Mouse (Mus musculus) heart, embryonic 11.5 days (tissue): Measurements from ENCODE around the gene Kif5c. TPM values are rescaled to one million over a fixed set of nuclear protein-coding genes. Genes with fewer than 3 reads are reported as not detected.

Experiments used
- ATAC-seq: fragments of 200-750 bp; cut with Nextera tagmentation; replicated peaks from 2 replicates; pipeline ENCODE4 v1.8.0; 2017; ENCODE audit warnings: moderate library complexity; ENCODE audit not compliant: insufficient number of reproducible peaks, low FRiP score, low TSS enrichment
- H3K27ac ChIP-seq: fragments of 300-500 bp; sonication (generic); 2 replicates; pipeline ENCODE4 v1.5.1; 2014; ENCODE audit warnings: mild to moderate bottlenecking, low read depth, low read length
- H3K27me3 ChIP-seq: fragments of 300-500 bp; sonication (generic); 2 replicates; pipeline ENCODE4 v1.6.1; 2014; ENCODE audit warnings: mild to moderate bottlenecking, low read length, mixed read lengths; ENCODE audit not compliant: control insufficient read depth, insufficient read depth
- H3K36me3 ChIP-seq: fragments of 300-500 bp; sonication (generic); 2 replicates; pipeline ENCODE4 v1.6.1; 2014; ENCODE audit warnings: mild to moderate bottlenecking, low read length, moderate library complexity, mixed read lengths; ENCODE audit not compliant: control insufficient read depth, insufficient read depth
- H3K4me1 ChIP-seq: fragments of 300-500 bp; sonication (generic); 2 replicates; pipeline ENCODE4 v1.6.1; 2014; ENCODE audit warnings: low read length; ENCODE audit not compliant: control insufficient read depth, insufficient read depth
- H3K4me2 ChIP-seq: fragments of 300-500 bp; sonication (generic); 2 replicates; pipeline ENCODE4 v1.6.1; 2014; ENCODE audit warnings: mild to moderate bottlenecking, moderate library complexity
- H3K4me3 ChIP-seq: fragments of 300-500 bp; sonication (generic); 2 replicates; pipeline ENCODE4 v1.5.1; 2014; ENCODE audit warnings: low read depth, low read length
- H3K9ac ChIP-seq: fragments of 300-500 bp; sonication (generic); 2 replicates; pipeline ENCODE4 v1.6.1; 2014; ENCODE audit warnings: mild to moderate bottlenecking, low read depth, low read length, moderate library complexity
- H3K9me3 ChIP-seq: fragments of 300-500 bp; sonication (generic); replicated peaks from 2 replicates; pipeline ENCODE4 v1.6.1; 2016; ENCODE audit warnings: low read length; ENCODE audit not compliant: control insufficient read depth
- WGBS: fragments of 180-500 bp; shearing (Covaris S2); extraction: QIAGEN DNeasy Blood & Tissue Kit; methylation state at CpG from one replicate; pipeline ENCODE4 v1.1.7; 2014; ENCODE audit not compliant: insufficient replicate concordance; 5-methylcytosine and 5-hydroxymethylcytosine counted together
- polyA plus RNA-seq: library from polyadenylated mRNA; unstranded; fragments of >200 nt; fragmentation: Nextera tagmentation; extraction: Ambion mirVana; gene quantifications from 2 replicates; pipeline ENCODE4 v1.2.1, GENCODE M21; 2014

Kif5c gene
- 1.2 and 1.3 TPM in 2 replicates for polyA plus RNA-seq

DNA sequence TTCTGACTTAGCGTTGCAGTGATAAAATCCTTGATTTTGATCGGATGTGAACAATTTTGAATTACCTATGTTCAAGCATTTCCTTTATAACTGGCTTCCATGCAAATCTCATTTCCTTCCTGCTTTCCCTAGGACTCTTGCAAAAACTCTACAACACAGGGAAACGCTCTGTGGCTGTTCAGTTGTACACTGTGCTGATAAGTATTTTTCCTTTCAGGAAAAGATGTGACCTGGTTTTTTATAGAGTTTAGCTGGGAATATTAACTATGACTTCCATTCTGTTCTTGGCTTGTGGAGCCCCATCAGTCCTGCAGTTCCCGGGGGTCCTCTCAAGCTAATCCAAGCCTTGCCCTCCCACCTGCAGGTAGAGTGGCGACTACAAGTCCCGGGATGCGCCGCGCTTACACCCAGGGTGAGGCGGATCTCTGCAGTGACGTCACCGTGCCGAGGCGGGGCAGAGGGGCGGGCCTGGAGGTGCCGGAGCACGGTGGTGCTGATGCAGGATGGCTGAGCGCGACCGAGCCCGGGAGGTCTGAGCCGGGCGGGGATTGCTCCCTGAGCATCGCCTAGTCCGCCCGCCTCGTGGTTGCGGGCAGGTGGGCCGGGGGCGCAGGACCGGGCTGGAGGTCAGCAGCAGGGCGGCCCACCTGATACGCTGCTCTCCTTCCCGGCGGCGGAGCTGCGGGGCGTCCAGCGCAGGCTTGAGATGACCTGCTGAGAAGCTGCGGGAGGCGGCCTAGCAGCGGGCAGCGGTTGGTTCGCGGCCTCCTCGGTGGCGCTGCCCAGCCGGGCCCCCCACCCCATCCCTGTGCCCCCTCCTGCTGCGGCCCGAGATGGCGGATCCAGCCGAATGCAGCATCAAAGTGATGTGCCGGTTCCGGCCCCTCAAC lies at the start of gene Kif5c:
TSS of gene Kif5c (plus strand) at position 470 of the 890 bp plus-strand sequence.
- Histone ChIP-seq H3K36me3 (no peaks in the 10 kb centered on the region), H3K4me2 (peak within 1 kb of the TSS; percentile 76), H3K27ac (no peak within 1 kb of the TSS), H3K27me3 (peaks cover 19% of the 10 kb centered on the region), H3K4me1 (peaks cover 3% of the 10 kb centered on the region; the same call in 1 of the 2 replicates), H3K9me3 (no peaks in the 10 kb centered on the region), H3K9ac (no peak within 1 kb of the TSS), H3K4me3 (peak within 1 kb of the TSS; percentile 61)
- 4% methylated on average over 52 of the region's 54 CpGs for whole genome bisulfite sequencing
- ATAC-seq = peak; percentile 90; the same call in 1 of the 2 replicates

DNA sequence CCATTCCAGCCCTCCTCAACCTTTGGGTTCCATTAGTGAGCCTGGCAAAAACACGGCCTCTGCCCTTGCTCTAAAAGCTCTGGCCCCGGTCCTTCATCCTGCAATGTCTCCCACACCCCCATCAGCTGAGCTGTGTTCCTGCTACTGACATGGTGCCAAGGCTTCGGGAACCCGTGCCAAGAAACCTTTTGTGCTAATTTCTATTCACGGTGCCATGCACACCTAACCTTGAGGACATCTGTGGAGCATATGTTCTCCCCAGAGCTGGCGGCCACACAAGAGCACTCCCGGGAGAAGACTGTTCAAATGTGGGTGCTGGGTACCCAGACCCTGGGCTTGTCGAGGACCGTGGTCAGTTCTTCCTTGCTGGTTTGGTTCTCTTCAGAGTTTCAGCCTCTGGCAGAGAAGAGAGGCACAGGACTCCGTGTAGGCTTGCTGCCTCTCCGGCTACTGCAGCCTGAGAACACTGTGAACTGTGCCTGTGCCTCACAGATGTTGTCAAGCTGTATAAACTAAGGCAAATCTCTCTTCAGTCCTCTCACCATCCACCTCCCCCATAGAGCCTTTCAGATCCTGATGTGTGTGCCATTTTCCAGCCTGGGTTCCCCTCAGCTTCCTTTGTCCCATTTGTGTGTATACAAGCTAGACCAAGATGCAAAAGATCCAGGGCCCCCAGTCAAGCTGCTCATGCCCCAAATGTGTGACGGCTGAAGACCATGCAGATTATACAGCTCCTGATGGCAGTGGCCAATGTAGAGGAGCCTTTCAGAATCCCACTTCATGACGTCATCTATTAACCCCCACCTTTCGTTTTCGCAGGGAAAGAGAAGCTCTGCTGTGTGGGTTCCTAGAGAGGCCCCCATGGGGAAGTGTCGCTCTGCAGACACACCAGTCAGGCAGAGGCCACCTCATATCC lies 49.0 kb upstream of the Kif5c start:
- peak; percentile 18; the same call in 1 of the 2 replicates for ATAC-seq
- H3K4me2 ChIP-seq = peak overlapping the region; percentile 24; the same call in 1 of the 2 replicates

DNA sequence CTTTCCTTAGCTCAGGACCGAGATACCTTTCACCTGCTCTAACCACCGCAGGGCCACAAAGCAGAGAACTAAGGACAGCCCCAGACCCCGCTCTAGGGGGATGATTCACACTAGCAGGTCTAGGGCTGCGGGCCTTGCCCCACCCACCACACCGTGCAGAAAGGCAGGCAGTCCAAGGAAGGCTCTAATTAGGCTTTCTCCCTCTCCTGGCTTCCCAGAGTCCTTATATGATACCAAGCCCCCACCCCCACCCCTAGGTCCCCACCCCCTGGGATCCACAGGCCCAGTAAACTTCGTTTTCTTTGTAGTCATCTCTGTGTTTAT lies 48.4 kb upstream of the Kif5c start:
- WGBS = 47% methylated on average over 6 of the region's 6 CpGs
- Histone ChIP-seq H3K27me3 (no peaks in the 10 kb centered on the region), H3K36me3 (no peaks in the 10 kb centered on the region), H3K4me2 (peak overlapping the region; percentile 24; the same call in 1 of the 2 replicates), H3K9ac (no peak overlapping the region), H3K4me3 (no peak overlapping the region), H3K9me3 (no peaks in the 10 kb centered on the region), H3K27ac (no peak overlapping the region), H3K4me1 (no peaks in the 10 kb centered on the region; the same call in 1 of the 2 replicates)
- ATAC-seq = 0 out of 2 replicates have a peak, but pooled peaks have one; percentile 46

More for the DNA sequence above, 49.0 kb upstream of the Kif5c start:
- Histone ChIP-seq H3K27me3 (no peaks in the 10 kb centered on the region), H3K4me1 (no peaks in the 10 kb centered on the region; the same call in 1 of the 2 replicates), H3K9me3 (no peaks in the 10 kb centered on the region), H3K9ac (no peak overlapping the region), H3K4me3 (no peak overlapping the region), H3K27ac (no peak overlapping the region), H3K36me3 (no peaks in the 10 kb centered on the region)
- 69% methylated on average over 16 of the region's 16 CpGs for WGBS

DNA sequence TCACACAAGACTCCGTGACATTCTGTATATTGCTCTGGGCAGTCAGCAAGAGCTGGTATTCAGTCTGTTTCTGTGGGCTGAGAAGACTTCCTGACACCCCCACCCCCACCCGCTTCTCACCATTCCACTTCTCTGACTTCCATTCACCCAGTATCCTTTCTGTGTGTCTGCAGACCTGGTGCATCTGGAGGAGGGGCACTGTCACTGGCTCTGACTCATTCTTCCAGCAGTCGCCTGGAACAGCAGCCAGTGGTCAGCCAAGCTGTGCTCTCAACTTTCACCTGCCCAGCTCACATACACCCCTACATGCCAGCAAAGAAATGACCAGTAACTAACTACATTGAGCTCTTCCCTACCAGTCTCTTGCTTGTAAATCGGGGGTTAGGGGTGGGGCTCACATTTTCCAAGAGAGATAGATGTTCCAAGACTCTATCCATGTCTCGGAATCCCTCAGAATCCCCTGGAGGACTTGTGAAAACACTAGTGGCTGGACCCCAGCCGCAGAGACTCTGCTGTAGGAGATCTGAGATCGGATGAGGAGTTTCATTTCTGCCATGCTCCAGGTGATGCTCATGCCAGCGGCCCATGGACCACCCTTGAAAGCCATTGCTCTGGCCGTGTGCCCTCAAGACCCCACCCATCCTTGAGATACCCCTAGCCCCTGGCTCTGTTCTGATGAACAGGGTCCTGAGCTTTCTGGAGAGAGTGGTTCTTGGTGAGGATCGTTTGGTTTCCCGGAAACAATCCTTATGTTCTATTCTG lies 47.8 kb upstream of the Kif5c start:
- Histone ChIP-seq H3K36me3 (no peaks in the 10 kb centered on the region), H3K27me3 (no peaks in the 10 kb centered on the region), H3K9me3 (no peaks in the 10 kb centered on the region), H3K4me3 (no peak overlapping the region), H3K9ac (no peak overlapping the region), H3K27ac (no peak overlapping the region), H3K4me1 (no peaks in the 10 kb centered on the region; the same call in 1 of the 2 replicates), H3K4me2 (no peak overlapping the region)
- ATAC-seq = no peak
- 64% methylated on average over 11 of the region's 11 CpGs for WGBS

DNA sequence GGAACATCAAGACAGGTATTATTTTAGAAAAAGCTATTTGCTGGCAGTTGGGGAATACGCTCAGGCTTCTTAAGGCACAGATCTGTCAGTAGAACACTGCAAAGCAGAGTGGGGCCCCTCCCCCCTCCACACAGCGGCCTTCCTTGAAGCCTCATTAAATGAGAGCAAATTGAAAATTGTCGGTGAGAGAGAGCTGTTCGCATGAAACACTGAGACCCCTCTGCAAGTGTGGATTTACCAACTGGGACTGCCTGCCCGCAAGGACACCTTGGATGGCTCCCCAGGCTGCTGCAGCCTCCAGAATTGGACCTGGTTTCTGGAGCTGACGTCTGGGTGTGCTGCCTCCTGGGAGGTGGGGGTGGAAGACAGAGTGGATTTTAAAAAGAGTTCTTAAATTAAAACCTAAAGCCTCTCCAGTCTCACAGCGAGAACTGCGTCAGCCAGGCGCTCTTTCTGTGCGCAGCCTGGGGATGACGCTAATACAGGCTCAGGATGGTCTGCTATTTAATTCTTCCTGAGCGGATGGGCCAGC lies 46.9 kb upstream of the Kif5c start:
- H3K4me1 ChIP-seq = no peaks in the 10 kb centered on the region; the same call in 1 of the 2 replicates
- H3K4me3 ChIP-seq = no peak overlapping the region
- no peak overlapping the region for H3K9ac ChIP-seq
- no peak for ATAC-seq
- H3K4me2 ChIP-seq = no peak overlapping the region
- H3K36me3 ChIP-seq = no peaks in the 10 kb centered on the region
- WGBS = 61% methylated on average over 12 of the region's 12 CpGs
- H3K9me3 ChIP-seq = no peaks in the 10 kb centered on the region
- no peaks in the 10 kb centered on the region for H3K27me3 ChIP-seq
- no peak overlapping the region for H3K27ac ChIP-seq

DNA sequence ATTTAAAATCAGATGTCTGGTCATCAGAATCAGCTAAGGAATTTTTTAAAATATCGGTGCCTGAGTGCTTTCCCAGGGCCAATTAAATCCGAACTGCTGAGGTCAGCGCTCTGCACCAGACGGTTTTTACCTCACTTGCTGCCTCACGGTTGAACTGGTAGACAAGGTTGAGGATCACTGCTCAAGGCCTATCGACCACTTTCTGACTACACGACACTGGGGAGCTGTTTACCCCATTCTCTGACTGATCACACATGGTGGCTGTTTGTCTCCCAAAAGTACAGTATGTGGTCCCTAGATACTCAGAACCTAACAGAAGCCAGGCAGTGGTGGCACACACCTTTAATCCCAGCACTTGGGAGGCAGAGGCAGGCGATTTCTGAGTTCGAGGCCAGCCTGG lies 46.4 kb upstream of the Kif5c start:
- 73% methylated on average over 9 of the region's 9 CpGs for WGBS
- no peak for ATAC-seq
- Histone ChIP-seq H3K4me2 (no peak overlapping the region), H3K4me3 (no peak overlapping the region), H3K27me3 (no peaks in the 10 kb centered on the region), H3K9me3 (no peaks in the 10 kb centered on the region), H3K27ac (no peak overlapping the region), H3K4me1 (no peaks in the 10 kb centered on the region; the same call in 1 of the 2 replicates), H3K9ac (no peak overlapping the region), H3K36me3 (no peaks in the 10 kb centered on the region)

DNA sequence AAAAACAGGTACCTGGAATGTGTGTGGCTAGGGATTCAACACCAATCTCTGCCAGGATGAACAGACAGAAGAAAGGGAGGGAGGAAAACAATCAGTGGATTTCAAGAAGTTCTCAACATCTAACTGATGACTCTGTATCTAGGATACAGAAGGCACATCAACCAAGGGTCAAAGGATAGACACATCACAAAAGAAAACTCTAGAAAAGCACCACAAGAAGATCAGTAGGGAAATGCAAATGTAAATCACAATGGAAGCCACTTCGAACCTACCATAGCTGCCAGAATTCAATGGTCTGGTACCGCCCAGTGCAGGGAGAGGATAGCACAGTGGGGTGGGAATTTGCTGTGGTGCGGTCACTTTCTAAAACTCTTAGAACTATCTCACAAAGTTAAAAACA lies 45.8 kb upstream of the Kif5c start:
- H3K4me1 ChIP-seq = no peaks in the 10 kb centered on the region; the same call in 1 of the 2 replicates
- H3K27me3 ChIP-seq = no peaks in the 10 kb centered on the region
- H3K4me2 ChIP-seq = no peak overlapping the region
- no peaks in the 10 kb centered on the region for H3K9me3 ChIP-seq
- H3K4me3 ChIP-seq = no peak overlapping the region
- no peak overlapping the region for H3K27ac ChIP-seq
- H3K9ac ChIP-seq = no peak overlapping the region
- WGBS = 83% methylated on average over 3 of the region's 3 CpGs
- no peak for ATAC-seq
- H3K36me3 ChIP-seq = no peaks in the 10 kb centered on the region

DNA sequence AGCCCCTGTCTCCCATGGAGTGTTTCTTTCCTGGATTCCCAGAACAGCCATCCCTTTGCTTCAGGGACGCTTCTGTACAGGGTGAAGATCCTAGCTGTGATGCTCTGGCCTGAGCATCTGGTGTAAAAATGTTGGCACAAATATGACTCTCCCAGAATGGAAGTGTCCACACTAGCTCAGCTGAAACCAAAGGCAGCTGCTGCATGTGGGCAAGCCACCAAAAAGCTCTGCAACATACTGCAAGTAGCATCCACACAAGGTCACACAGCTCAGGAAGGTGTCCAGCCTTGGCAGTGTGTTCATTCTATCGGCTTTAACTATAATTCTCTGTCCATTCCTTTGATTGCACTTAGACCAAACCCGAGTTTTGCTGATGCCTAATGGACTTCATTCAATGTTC lies 38.5 kb upstream of the Kif5c start:
- no peak overlapping the region for H3K9ac ChIP-seq
- H3K36me3 ChIP-seq = no peaks in the 10 kb centered on the region
- H3K27me3 ChIP-seq = no peaks in the 10 kb centered on the region
- no peaks in the 10 kb centered on the region for H3K4me1 ChIP-seq
- 82% methylated on average over 3 of the region's 3 CpGs for WGBS
- no peak overlapping the region for H3K4me3 ChIP-seq
- H3K4me2 ChIP-seq = no peak overlapping the region
- no peak for ATAC-seq
- H3K9me3 ChIP-seq = no peaks in the 10 kb centered on the region
- H3K27ac ChIP-seq = no peak overlapping the region
